In the genomic region with DNA sequence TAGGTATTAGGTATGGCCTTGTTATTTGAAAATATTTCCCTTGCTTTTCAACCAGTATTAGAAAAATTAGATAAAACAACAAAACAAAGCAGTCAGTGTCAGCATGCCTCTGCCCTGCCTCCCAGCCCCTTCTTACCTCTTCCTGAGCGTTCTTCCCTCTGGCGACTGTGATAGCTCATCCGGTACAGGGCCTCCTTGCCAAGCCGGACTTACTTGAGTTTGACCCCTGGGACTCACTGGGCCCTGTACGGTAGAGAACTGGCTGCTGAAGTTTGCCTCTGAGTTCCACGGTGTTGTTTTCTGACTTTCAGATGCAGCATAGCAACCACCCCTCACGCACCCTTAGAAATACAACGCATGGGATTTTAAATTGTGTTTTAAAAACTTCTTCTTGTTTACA, we compare ENCODE assay signal across 29 mouse cellular contexts. TPM values are rescaled to one million over a fixed set of nuclear protein-coding genes. Genes with fewer than 3 reads are reported as not detected.
A peak's percentile ranks its signal among the peaks of the same experiment; 100 is the strongest.
DNase-seq lines count a peak whose midpoint lies in the region; ATAC-seq and TF ChIP-seq lines count a peak whose summit lies in the region.
"Had no signal": no experiment of that assay in that cellular context is flagged by ENCODE, and none has a peak within 500 bp of the region (broad histone marks: within the 10 kb centered on the region; RNA-seq: fewer than 3 reads in every experiment).

No protein-coding gene starts in this region.

- H3K9ac ChIP-seq in kidney, embryonic 15.5 days: no peak overlapping the region
- H3K9ac ChIP-seq in neural tube, embryonic 13.5 days: no peak overlapping the region
- no peak overlapping the region for H3K9ac ChIP-seq in neural tube, embryonic 15.5 days (replicated peaks)
- H3K9ac ChIP-seq: embryonic facial prominence, embryonic 13.5 days; forebrain, embryonic 12.5 days; forebrain, embryonic 15.5 days; heart, embryonic 13.5 days; hindbrain, embryonic 12.5 days; hindbrain, embryonic 15.5 days had no signal

- no peak for ATAC-seq in kidney, embryonic 15.5 days (replicated peaks; ENCODE audit: low FRiP score)
- ATAC-seq in neural tube, embryonic 13.5 days (ENCODE audit: low read depth): no peak
- no peak for ATAC-seq in neural tube, embryonic 15.5 days (ENCODE audit: low FRiP score)
- ATAC-seq: forebrain, embryonic 15.5 days; Patski had no signal

- 0 out of 2 replicates have a peak, but pooled peaks cover 2% of the 10 kb centered on the region for H3K4me1 ChIP-seq in kidney, adult 2 months (ENCODE audit: control insufficient read depth, insufficient read depth, low read length)
- H3K4me1 ChIP-seq in kidney, embryonic 15.5 days: peaks cover 45% of the 10 kb centered on the region
- no peaks in the 10 kb centered on the region for H3K4me1 ChIP-seq in neural tube, embryonic 13.5 days (replicated peaks)
- no peaks in the 10 kb centered on the region for H3K4me1 ChIP-seq in neural tube, embryonic 15.5 days
- H3K4me1 ChIP-seq: embryonic facial prominence, embryonic 13.5 days; forebrain, embryonic 12.5 days; forebrain, embryonic 15.5 days; heart, embryonic 10.5 days; hindbrain, embryonic 12.5 days; hindbrain, embryonic 15.5 days had no signal

- no peak overlapping the region for H3K4me3 ChIP-seq in kidney, adult 2 months (ENCODE audit: insufficient read depth, low read depth, low read length)
- no peak overlapping the region for H3K4me3 ChIP-seq in kidney, embryonic 15.5 days (replicated peaks)
- H3K4me3 ChIP-seq in neural tube, embryonic 13.5 days: no peak overlapping the region
- no peak overlapping the region for H3K4me3 ChIP-seq in neural tube, embryonic 15.5 days (replicated peaks)
- H3K4me3 ChIP-seq: embryonic facial prominence, embryonic 10.5 days; embryonic facial prominence, embryonic 13.5 days; erythroblast, embryonic 14.5 days; forebrain, embryonic 12.5 days; forebrain, embryonic 15.5 days; heart, adult 2 months; heart, embryonic 10.5 days; heart, embryonic 13.5 days; hindbrain, embryonic 12.5 days; hindbrain, embryonic 15.5 days had no signal

- no peaks in the 10 kb centered on the region for H3K27me3 ChIP-seq in kidney, adult 2 months (replicated peaks; ENCODE audit: control insufficient read depth, insufficient read depth, low read length)
- H3K27me3 ChIP-seq in kidney, embryonic 15.5 days: no peaks in the 10 kb centered on the region
- no peaks in the 10 kb centered on the region for H3K27me3 ChIP-seq in neural tube, embryonic 13.5 days
- no peaks in the 10 kb centered on the region for H3K27me3 ChIP-seq in neural tube, embryonic 15.5 days (replicated peaks)
- H3K27me3 ChIP-seq: CH12.LX; embryonic facial prominence, embryonic 13.5 days; forebrain, embryonic 12.5 days; forebrain, embryonic 15.5 days; heart, embryonic 13.5 days; hindbrain, embryonic 12.5 days; hindbrain, embryonic 15.5 days had no signal

- 57% methylated on average over 8 of the region's 8 CpGs for WGBS in kidney, adult 2 months
- 38% methylated on average over 8 of the region's 8 CpGs for WGBS in kidney, embryonic 15.5 days
- 71% methylated on average over 8 of the region's 8 CpGs for WGBS in neural tube, embryonic 13.5 days
- 75% methylated on average over 8 of the region's 8 CpGs for WGBS in neural tube, embryonic 15.5 days

- TF ChIP-seq CTCF in kidney, adult 2 months (conservative IDR thresholded peaks at IDR 0.05; ENCODE audit: insufficient read depth, insufficient read length, low read depth, low read length): no peak

- no peak for TF ChIP-seq POLR2A in kidney, adult 2 months (IDR thresholded peaks at IDR 0.05; ENCODE audit: low read depth, low read length)

- H3K36me3 ChIP-seq in kidney, adult 2 months (ENCODE audit: control insufficient read depth, insufficient read depth, low read length): no peaks in the 10 kb centered on the region
- no peaks in the 10 kb centered on the region for H3K36me3 ChIP-seq in kidney, embryonic 15.5 days
- no peaks in the 10 kb centered on the region for H3K36me3 ChIP-seq in neural tube, embryonic 13.5 days
- H3K36me3 ChIP-seq in neural tube, embryonic 15.5 days: no peaks in the 10 kb centered on the region
- H3K36me3 ChIP-seq: embryonic facial prominence, embryonic 10.5 days; embryonic facial prominence, embryonic 13.5 days; forebrain, embryonic 12.5 days; forebrain, embryonic 15.5 days; G1E; heart, embryonic 10.5 days; heart, embryonic 13.5 days; hindbrain, embryonic 12.5 days; hindbrain, embryonic 15.5 days had no signal

- no peaks in the 10 kb centered on the region for H3K9me3 ChIP-seq in kidney, embryonic 15.5 days (replicated peaks)
- no peaks in the 10 kb centered on the region for H3K9me3 ChIP-seq in neural tube, embryonic 13.5 days
- H3K9me3 ChIP-seq in neural tube, embryonic 15.5 days (replicated peaks): no peaks in the 10 kb centered on the region
- H3K9me3 ChIP-seq: embryonic facial prominence, embryonic 10.5 days; embryonic facial prominence, embryonic 13.5 days; forebrain, embryonic 12.5 days; forebrain, embryonic 15.5 days; G1E; heart, embryonic 10.5 days; heart, embryonic 13.5 days; hindbrain, embryonic 12.5 days; hindbrain, embryonic 15.5 days had no signal

- DNase-seq in kidney, adult 2 months: peak; percentile 61
- no peak for DNase-seq in kidney, adult 18-20 months
- DNase-seq in kidney, postnatal 10 days: no peak
- no peak for DNase-seq in cerebellum, adult 18-20 months
- DNase-seq: adrenal gland, postnatal 10 days; adrenal gland, postnatal 36 days; B cell, adult 2 months; cerebellum, adult 11 months; cerebellum, adult 8-10 months; cerebellum, postnatal 10 days; cerebellum, postnatal 36 days; gastrocnemius, postnatal 25 days; heart, adult 2 months; heart, postnatal 14 days had no signal

- H3K4me2 ChIP-seq in kidney, embryonic 15.5 days: peak overlapping the region; percentile 27; the same call in 1 of the 2 replicates
- no peak overlapping the region for H3K4me2 ChIP-seq in neural tube, embryonic 13.5 days
- no peak overlapping the region for H3K4me2 ChIP-seq in neural tube, embryonic 15.5 days
- H3K4me2 ChIP-seq: embryonic facial prominence, embryonic 13.5 days; forebrain, embryonic 12.5 days; forebrain, embryonic 15.5 days; heart, embryonic 13.5 days; hindbrain, embryonic 12.5 days; hindbrain, embryonic 15.5 days had no signal

- H3K27ac ChIP-seq in kidney, adult 2 months (ENCODE audit: insufficient read depth, low read depth, low read length): peak overlapping the region; percentile 51; the same call in 1 of the 2 replicates
- H3K27ac ChIP-seq in kidney, embryonic 15.5 days: peak overlapping the region; percentile 61; the same call in 1 of the 2 replicates
- 0 out of 2 replicates have a peak overlapping the region, but pooled peaks have one; percentile 13 for H3K27ac ChIP-seq in neural tube, embryonic 13.5 days (replicated peaks)
- no peak overlapping the region for H3K27ac ChIP-seq in neural tube, embryonic 15.5 days (replicated peaks)
- H3K27ac ChIP-seq: embryonic facial prominence, embryonic 10.5 days; embryonic facial prominence, embryonic 13.5 days; forebrain, embryonic 12.5 days; forebrain, embryonic 15.5 days; heart, adult 2 months; heart, embryonic 10.5 days; heart, embryonic 13.5 days; hindbrain, embryonic 12.5 days; hindbrain, embryonic 15.5 days had no signal

RNA-seq across cellular contexts. Expression of gene Agps, which starts 16.5 kb away (rescaled TPM):
- 13.3 and 14.8 TPM in 2 replicates for polyA plus RNA-seq in kidney, adult 2 months (2012; rRNA removed)
- 39.1 and 41.5 TPM in 2 replicates for polyA plus RNA-seq in kidney, embryonic 15.5 days (2015; fragmentation: Nextera tagmentation; extraction: Ambion mirVana)
- 36.5 and 42.2 TPM in 2 replicates for polyA plus RNA-seq in neural tube, embryonic 13.5 days (2015; fragmentation: Nextera tagmentation; extraction: Ambion mirVana)
- 27.8 and 29.0 TPM in 2 replicates for polyA plus RNA-seq in neural tube, embryonic 15.5 days (2015; fragmentation: Nextera tagmentation; extraction: Ambion mirVana)
